Mouse (Mus musculus): ENCODE measurements around the gene Bnipl.

GRCm38 (mm10) chr3:95256931-95257330 is 5.9 kb upstream of the Bnipl start:
- TF ChIP-seq CTCF (IDR thresholded peaks at IDR 0.05; ENCODE audit: extremely low read depth, insufficient read depth, low read length) (no peak), POLR2A (IDR thresholded peaks at IDR 0.05; ENCODE audit: extremely low read depth, insufficient read depth, low read length) (no peak)
